Mouse (Mus musculus) CD4-positive, CD25-positive, alpha-beta regulatory T cell, adult 4 months (primary cell): ENCODE measurements around the gene Gpr180. TPM values are rescaled to one million over a fixed set of nuclear protein-coding genes. Genes with fewer than 3 reads are reported as not detected.

ENCODE experiments used
- ATAC-seq: one replicate; pipeline ENCODE4 v1.8.0; 2017
- polyA plus RNA-seq, 2 experiments: library from polyadenylated mRNA; unstranded; fragments of 100-300 nt; shearing (Covaris generic); gene quantifications; one replicate each; pipeline ENCODE4 v1.2.1; 2017

Gene Gpr180
- polyA plus RNA-seq, 2 experiments from 2014 or later: 5.2 to 5.8 TPM

- ATAC-seq: no peak
These were observed 75.3 kb downstream of the Gpr180 start for GRCm38 (mm10) chr14:118212188-118212804.

Other genes with a start within 250 kb of the Gpr180 start
- under 1 TPM in 1 of 2 experiments, not detected in 1; 0.36 TPM for gene Dct, start 84.9 kb upstream of the Gpr180 start, polyA plus RNA-seq
- gene Tgds, start 4.4 kb upstream of the Gpr180 start, polyA plus RNA-seq: 10 to 100 TPM; 29.4 to 37.5 TPM
- not detected for gene Sox21, start 99.9 kb downstream of the Gpr180 start, polyA plus RNA-seq
- gene Gm9376, start 129.8 kb downstream of the Gpr180 start, polyA plus RNA-seq: not detected